Mouse (Mus musculus): ENCODE results near the gene Nfkb1.

Nfkb1 gene

DNA sequence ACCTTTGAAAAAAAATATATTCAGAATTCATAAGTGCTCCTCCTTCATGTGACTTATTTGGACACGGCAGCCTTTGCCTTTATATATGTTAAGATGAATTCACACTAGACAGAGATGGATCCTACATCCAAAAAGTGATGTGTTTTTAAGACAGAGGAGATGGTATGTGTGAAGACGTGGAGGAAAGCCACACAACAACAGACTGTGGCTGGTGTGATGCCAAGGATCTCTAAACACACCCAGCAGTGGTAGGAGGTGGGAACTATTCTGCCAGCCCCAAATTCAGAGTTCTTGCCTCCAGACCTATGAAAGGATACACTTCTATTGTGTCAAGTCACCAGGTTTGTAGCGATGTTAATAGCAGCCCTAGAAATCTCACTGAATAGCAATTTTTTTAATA is 24.3 kb downstream of the Nfkb1 start:
- no peak for DNase-seq

DNA sequence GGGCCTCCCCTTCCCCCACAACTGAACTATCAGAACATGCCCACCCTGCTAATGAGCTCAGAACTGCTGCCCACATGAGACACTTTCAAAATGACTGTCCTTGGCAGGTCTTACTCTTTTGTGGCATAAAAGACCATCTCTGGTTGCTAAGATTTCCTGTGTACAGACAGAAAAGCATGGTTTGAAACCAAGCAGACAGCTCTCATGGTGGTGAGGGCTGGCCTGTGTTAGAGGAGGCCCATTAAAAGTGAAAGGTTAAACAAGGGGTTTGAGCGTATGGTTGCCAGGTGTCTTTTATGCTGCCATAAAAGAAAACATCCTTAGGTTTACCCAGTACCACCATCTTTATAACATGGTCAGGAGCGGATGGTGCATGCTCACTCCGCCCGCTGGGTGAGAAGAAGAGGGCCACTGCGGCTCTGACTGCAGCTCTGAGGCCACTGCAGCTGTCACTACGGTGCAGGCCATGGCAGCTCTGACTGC is 25.5 kb downstream of the Nfkb1 start:
- no peak for DNase-seq

- DNase-seq, result no peak
Observed at GRCm38 (mm10) chr3:135662139-135662864, 29.0 kb downstream of the Nfkb1 start.

DNA sequence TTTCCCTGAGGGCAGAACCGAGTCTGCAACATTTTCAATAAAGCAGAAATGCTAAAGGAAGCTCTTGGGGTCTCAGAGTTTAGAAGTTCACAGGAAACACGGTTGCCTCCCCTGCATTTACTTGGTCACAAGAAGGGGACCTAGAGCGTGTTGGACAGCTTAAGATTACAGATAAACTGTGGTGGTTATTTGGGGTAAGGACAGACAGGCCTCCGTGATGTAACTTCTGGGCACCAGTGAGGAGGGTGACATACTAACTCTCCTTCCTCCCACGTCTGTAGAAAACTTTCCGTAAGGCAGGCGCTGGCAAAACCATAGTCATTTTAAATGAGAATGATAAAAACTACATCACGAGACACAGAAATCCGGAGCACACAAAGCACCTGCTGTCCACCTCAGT is 29.6 kb downstream of the Nfkb1 start:
- DNase-seq, result no peak

DNA sequence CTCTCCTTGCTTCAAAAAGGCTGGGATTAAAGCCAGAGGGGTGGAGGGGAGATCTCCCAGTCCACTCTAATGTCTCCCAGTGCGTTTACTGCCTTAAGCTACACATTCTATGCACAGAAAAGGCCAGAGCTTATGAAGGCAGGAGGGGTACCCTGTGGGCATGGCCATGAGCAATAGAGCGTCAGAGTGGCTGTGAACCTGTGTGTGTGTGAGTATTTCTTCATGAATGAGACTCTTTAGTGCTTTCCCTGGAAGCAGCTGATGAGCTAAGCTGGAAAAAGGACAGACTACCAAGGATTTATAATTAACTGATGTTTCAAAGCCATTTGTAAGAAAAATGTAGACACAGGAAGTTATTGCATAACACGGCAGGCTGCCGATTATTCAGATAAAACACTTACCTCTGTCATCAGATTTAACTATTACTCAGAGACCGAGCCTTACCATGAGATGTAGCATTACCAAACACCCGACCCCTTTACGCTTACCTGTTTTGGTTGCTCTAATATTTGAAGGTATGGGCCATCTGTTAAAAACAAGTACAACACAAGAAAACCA is 32.7 kb downstream of the Nfkb1 start:
- DNase-seq, result no peak

- no peak for DNase-seq
Observed at GRCm38 (mm10) chr3:135656156-135656555, 35.2 kb downstream of the Nfkb1 start.

GRCm38 (mm10) chr3:135650773-135651555 is 40.4 kb downstream of the Nfkb1 start:
- no peak for DNase-seq

DNA sequence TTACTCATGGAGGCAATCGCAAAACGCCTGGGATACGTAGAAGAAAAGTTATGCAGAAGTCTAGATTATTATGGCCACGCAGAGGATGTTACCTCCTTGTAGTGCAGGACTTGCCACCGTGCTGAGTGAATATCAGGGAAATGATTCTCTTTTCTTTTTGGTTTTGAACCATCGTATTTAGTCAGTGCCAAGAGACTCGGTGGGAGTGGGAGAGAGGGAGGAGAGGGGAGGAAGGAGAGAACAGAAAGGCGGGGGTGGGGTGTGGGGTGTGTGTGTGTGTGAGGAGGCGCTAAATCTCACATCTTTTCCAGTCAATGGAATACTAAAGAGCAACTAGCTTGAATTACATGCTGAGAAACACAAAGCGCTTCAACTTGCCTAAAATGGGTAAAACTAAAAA is 41.5 kb downstream of the Nfkb1 start:
- DNase-seq, result no peak

- no peak for DNase-seq
Observed at GRCm38 (mm10) chr3:135648501-135648900, 42.8 kb downstream of the Nfkb1 start.

DNA sequence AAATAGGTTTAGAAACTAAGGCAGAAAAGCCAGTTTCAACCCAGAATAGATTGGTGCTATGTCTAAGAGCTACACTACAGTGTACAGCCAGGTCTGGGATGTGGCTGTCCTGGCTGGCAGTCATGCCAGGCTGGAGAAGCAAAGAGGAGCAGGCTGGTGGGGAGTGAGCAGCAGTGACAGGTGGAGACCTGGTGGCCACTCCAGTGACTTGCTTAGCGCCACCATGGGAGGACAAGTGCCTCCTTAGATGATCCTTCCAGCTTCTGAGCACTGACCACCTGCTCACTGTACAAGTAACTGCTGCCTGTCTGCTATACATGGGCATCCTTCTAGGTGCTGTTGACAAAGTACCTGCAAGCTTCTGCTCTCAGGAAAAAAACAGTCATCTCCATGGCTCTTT is 44.7 kb downstream of the Nfkb1 start:
- DNase-seq, result peak; percentile 18

GRCm38 (mm10) chr3:135644971-135645370 is 46.4 kb downstream of the Nfkb1 start:
- no peak for DNase-seq

DNA sequence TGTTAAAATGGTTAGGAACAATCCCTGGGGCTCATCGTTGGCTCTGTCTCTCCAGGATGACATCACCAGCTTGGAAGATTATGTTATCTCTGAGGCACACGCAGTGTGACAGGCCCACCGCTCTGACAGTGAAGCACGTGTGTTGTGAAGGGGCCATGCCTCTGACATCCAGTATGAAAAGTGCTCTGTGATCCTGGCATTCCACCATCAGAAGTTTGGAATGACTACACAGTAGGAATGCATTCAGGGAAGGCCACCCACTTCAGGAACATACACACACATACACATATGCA is 49.8 kb downstream of the Nfkb1 start:
- DNase-seq, result no peak

DNA sequence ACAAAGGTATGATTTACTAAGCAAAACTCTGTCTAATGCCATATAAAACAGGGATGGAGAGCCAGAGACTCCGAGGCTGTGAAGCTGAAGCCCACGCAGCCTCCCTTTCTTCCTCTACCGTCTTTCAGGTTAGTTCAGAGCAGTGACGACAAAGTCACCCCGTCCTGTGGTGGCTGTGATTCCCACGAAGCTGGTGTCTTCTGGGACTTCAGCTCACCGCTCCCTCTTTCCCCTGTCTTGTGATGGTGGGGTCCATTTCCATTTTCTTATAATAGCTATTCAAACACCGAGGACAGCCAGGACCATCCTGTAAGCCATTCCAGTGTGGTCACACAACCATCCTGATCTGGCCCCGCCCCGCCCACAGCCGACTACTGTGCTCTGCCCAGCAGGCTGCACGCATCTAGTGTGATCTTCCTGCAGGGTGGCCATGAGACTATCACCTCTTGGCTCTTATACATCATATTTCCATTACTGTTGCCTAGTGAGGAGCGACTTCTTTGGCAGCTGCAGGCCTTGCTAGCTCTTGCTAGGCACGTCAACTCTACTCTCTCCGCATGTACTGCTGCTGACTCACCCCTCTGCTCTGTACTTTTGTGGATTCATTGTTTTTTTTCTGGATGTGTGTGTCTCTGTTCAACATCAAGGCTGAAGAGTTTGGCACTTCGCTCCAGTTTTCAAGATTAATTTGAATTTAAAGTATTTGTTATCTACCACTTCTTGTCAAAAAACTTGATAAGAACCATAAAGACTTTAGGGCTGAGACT is 50.3 kb downstream of the Nfkb1 start:
- no peak for DNase-seq

- DNase-seq, result no peak
Observed at GRCm38 (mm10) chr3:135640203-135640602, 51.1 kb downstream of the Nfkb1 start.

GRCm38 (mm10) chr3:135637592-135637991 is 53.8 kb downstream of the Nfkb1 start:
- no peak for DNase-seq

DNA sequence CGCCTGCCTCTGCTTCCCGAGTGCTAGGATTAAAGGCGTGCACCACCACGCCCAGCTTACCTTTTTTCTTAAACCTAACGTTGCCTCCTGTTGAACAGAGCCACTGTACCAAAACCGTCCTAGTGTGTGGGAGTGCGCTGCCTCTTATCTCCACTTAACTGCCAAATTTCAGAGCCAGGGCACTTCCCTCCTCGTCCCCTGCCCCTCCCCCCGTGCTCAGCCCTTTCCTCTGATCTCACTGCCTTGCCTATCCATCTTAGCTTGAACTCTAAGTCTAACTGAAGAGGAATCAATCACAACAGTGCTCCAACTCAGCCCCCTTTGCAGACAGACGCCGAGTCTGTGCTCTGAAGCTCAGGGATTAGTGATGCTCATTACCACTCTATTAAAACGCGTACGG is 54.9 kb downstream of the Nfkb1 start:
- DNase-seq, result no peak

DNA sequence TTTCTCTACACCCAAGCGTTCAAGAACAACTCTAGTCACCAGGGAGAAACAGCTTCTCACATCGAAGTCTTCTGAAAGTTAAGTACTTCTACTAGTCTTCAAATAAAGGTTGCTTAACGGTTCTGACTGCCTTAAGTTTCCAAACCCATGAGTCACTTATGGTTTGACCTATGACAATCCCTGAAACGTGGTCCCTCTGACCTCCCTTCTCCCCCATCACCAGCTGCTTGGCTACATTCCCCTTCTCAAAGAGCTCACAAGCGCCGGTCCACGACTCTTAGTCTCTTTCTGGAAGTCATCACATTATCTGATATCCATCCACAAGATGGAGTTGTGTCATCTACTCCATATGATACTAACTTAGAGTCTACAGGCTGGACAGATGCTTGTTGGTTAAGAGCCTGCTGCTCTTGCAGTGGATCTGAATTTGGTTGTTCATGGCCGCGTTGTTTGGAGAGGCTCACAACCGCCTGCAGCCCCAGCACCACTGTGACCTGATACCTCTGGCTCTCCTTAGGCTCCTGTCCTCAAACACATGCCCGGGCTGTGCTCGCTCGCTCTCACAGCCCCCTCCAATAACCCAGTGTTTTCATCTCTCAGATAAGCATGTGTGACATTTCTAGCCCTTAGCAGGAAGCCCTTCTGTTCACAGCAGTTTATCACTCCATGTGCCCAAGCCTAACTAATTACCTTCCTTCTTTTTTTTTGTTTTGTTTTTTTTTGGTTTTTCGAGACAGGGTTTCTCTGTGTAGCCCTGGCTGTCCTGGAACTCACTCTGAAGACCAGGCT is 55.5 kb downstream of the Nfkb1 start:
- no peak for DNase-seq

DNA sequence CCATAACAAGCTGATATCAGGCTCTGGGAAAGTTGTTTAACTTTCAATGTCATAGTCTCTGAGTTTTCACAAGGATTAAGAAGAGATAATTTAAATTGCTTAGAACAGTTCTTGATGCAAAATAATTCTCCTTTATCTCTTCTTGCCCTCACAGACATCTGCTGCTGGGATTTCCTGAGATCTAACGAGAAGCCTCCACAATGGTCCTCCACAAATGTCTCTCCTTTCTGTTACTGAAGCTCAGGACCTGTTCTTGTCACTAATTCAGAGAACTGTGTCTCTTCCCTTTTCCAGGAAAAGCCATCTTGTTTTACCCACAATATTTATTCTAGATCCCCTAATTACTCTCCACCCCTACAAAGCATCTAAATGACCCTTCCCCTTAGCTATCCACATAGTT is 56.3 kb downstream of the Nfkb1 start:
- no peak for DNase-seq

DNA sequence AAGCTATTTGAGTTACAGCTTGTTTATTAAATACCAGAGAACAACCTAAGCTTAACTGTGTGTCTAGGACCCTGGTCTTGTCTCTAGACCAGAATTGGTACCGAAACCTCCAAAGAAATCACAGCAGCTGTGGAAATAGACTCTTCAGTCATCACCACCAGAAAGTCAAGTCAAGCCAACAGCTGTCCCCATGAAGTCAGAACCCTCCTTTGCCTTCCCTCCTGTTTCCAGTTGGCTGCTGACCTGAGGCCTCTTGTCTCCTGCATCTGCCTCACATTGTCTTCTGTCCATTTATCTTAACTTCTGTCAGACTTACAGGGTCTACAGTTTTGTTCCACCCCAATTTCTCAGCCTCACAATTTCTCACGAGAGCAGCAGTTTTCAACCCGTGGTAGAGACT is 57.1 kb downstream of the Nfkb1 start:
- DNase-seq, result no peak

DNA sequence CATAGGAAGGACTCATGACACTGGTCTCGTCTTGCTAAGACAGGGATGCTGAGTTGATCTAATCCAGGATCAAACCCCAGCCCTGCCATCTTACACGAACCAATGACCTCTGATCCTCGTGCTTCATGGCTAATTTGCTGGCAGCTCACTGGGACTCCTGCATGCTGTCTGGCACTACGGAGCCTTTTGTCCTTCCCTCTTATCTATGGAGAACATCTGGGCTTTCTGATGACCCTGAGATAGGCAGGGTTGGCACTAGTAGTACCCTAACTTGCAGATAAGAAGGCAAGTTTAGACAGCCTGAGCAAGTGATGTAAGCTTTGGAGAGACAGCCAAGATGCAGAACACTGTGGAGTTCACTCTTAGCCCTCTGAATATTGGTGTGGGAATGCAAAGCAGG is 59.5 kb downstream of the Nfkb1 start:
- DNase-seq, result no peak

- peak; percentile 47 for DNase-seq
Observed at GRCm38 (mm10) chr3:135631096-135631457, 60.3 kb downstream of the Nfkb1 start.

DNA sequence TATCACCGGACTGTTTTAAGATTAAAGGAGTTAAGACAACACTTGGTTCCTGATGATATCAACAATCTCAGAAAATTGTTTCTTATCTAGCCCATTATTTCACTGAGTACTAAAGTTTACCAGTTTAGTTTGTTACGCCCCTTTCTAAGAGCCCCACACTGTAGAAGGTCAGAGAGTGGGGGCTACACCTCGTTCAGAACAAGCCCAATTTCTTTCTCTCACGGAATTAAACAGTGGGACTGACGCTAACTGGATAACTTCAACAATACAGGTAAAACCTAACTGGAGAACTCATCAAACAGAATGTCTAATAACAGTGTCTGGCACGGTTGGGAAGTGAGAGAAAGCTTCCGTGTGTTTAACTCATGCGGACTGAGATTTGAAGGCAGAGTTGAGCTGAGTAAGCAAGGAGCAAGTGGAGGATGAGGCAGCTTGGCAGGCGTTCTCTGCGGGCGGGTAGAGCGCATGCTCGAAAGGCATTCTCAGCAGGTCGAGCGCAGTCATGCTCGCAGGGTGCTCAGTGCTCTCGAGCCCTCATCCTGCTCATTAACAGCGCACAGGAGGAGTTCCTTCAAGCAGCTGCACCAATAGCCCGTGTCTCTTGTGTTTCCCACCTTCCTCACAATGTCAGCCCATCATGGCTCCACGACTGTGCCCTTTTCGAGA is 60.8 kb downstream of the Nfkb1 start:
- DNase-seq, result peak; percentile 21

Measured in cerebellum, adult 9-10 months (tissue).